Mouse (Mus musculus): Measurements from ENCODE around the gene Pex5l. TPM values are rescaled to one million over a fixed set of nuclear protein-coding genes. Genes with fewer than 3 reads are reported as not detected.

The Pex5l gene
- under 1 TPM; 0.27 to 0.36 TPM for total RNA-seq (2021)

DNA sequence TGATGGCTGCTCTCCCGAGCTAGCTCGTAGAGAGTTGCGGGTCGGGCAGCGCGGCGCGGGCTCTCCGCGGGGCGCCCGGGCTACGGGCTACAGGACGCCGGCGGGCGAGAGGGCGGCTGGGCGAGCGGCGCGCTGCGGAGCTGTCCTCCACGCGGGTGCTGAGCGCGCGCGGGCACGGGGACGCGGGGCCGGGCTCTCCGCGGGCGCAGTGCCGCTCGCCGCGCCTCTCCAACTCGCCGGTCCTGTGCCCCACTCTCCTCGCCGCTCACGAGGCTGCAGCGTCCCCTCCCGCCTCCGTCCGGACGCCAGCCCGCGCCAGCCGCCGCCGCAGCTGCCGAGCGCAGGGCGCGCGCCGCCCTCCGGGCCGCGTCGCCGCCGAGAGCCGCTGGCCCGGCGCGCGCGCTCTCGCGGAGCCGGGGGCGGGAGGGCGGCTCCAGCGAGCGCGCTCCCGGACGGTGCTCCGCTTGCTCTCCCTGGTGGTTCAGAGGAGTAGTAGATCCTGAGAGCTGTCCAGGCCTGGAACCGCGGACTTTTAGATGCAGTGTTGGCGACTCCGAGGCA is at the start of gene Pex5l:
Pex5l (minus strand) TSS at position 347 of the 561 bp plus-strand sequence.
- DNase-seq: peak; percentile 17 to 27
- intact Hi-C loops (cut with DNase I): no loop called here

DNA sequence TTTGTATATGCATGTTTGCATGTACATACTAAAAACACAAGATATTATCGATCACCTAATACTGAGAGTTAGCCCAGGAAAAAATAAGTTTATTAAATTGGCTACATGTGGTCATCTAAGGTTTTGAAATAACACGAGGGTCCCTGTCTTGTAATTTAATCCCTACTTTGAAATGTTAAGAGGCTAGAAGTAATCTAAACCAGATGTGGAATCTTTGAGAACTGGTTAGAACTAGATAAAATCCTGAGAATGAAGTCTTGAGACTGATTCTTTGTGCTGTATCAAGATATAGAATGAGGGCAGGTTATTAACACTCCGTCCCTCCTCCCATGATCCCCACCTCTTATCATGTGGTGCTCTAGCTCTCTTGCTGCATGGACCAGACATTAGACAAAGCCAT is 22.1 kb upstream of the Pex5l start:
- DNase-seq: no peak
- intact Hi-C loops (cut with DNase I): no loop called here

DNA sequence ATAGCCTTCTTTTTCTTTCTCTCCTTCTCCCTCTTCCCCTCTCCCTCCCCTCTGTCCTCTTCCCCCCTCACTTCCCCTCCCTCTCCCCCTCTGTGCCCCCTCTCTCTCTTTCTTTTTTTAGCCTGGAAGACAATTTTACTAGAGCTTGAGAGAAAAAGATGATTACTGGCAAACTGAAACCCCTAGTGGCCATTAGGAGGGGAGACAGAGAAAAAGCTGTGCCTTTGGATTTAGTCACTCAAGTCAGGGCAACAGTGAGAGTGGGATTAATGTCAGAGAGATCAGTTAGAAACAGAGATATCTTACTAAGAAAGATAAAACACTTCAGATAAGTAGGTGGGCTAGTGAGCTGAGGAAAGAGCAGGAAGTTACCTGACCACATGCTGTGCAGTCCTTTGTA is 20.8 kb upstream of the Pex5l start:
- DNase-seq: no peak
- intact Hi-C loops (cut with DNase I): no loop called here

DNA sequence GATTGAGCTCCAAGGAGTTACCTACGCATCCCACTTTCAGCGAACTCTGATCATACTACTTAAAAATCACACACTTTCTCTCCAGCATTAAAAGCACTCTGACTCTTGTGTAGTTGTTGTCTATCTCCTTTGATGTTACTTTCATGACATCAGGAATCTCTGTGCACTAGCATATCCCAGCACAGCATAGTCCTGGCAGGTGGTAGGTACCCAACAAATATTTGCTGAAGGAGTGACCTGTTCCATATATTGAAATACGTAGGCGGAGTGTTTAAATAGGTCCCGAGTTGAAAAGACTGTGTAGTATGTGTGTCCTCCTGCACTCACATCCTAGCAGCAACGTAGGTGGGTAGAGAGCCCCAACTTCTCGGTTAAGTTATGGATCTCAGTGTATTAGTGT is 545 bp upstream of the Pex5l start:
- no peak for DNase-seq
- intact Hi-C loops (cut with DNase I): no loop called here

DNA sequence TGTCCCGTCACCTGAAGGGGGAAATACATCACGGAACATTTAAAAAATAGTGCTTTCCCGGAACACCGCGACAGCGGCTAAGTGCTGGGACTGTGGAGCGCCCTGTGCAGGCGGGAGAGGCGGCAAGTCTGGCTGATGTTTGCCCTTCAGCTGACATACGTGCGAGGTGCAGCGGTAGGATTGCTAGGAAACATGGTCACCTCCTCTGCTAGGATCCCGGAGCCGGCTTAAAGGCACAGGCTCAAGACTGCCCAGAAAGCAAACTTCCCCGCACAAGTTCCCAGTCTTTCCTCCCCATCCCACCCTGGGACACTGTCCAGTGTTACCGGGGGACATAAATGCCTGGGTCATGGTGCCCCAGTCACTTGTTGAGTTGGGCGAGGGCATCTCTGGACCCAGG is 649 bp downstream of the Pex5l start:
- intact Hi-C loops (cut with DNase I): no loop called here
- no peak for DNase-seq

DNA sequence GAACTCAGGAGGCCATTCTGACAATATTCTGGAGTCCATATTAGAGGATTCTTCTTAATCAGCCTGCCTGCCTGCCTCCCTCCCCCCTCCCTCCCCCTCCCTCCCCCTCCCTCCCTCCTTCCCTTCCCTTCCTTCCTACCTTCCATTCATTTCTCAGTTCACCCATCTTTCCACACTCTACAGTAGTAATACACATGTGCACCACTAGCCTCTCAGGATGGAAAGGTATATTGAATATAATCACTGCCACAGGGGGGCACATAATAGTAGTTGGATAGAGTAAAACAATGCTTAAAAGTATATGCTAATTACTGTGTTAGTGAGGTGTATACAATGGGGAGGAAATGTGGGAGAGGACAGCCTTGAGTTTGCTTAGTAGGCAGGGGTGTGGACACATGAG is 13.1 kb downstream of the Pex5l start:
- intact Hi-C loops (cut with DNase I): no loop called here
- DNase-seq: no peak

DNA sequence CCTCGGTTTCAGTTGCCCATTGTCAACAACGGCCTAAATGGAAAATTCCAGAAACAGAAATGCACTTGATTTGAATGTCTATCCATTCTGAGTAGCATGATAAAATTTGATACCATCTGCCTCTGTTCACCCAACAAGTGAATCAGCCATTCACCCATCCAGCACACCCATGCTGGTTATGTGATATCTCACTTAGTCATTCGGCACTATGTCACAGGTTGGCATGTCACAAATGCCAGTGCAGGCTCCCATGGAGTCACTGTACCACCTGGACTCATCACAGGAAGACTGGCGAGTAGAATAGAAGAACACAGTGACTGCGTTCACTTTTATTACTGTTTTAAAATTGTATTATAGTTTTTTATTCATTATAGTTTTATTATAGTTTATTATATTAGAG is 18.3 kb downstream of the Pex5l start:
- intact Hi-C loops (cut with DNase I): no loop called here
- no peak for DNase-seq

DNA sequence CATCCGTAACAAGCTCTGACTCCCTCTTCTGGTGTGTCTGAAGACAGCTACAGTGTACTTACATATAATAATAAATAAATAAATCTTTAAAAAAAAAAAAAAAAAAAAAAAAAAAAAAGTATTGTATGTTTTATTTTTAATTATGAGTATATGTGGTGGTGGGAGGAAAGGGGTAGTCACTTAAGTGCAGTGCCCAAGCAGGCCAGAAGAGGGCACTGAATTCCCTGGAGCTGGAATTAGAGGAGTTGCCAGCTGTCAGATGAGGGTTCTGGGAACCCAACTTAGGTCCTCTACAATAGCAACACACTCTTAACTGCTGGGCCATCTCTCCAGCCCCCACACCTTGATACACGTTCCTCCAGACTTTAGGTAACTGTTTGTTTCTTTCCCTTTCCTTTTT is 37.3 kb downstream of the Pex5l start:
- intact Hi-C loops (cut with DNase I): no loop called here

DNA sequence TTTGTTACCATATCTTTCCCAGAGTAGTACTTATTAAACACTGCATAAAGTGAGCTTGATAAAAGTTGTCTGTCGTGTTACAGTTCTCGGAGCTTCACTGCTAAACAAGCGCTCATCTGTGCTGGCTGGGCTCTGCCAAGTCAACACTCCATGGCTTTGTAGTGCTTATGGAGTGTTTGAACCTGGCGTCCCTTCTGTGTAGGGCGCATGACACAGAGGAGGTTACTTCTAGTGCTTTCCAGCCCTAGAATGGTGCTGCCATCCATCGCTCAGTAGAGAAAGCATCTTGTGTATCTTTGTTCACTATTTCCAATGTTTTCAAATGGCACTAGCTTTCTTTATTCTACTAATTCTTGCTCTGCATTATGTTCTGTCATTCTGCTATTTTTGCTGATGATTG is 39.5 kb downstream of the Pex5l start:
- DNase-seq: no peak
- intact Hi-C loops (cut with DNase I): no loop called here

More for the DNA sequence above, 37.3 kb downstream of the Pex5l start:
- DNase-seq: no peak

DNA sequence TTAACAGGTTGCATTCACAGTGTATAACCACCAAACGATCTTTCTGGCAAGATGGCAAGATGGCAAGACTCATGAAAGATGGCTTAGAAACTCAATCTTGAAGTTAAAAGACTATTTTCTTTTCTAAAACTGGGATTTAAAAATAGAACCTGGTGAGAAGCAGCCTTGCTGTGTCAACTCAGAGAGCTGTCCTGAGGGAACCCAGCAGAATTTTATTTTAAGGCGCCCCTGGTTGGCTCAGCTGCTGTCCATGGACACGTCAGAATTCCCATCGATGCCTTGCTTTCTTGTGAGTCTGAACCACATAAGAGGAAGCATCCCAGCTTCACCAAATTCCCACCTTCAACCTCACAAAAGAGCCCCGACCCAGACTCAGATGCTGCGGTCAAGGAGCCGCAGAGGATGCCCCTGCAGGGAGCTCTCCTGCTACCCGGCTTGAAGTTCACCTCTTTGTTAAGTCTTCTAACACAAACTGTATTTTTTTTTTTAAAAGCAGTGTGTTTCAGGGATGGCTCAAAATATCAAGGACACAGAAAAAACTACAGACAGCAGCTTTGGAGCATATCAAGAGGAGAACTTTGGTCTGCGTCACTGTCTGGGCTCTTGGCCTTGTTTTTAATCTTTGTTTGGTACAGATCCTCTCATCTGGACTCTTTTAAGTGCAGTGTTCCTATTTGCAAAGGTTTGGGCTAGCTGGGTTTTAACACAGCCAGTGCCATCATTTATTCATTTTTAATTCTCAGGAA is 44.3 kb downstream of the Pex5l start:
- no peak for DNase-seq
- intact Hi-C loops (cut with DNase I): no loop called here

DNA sequence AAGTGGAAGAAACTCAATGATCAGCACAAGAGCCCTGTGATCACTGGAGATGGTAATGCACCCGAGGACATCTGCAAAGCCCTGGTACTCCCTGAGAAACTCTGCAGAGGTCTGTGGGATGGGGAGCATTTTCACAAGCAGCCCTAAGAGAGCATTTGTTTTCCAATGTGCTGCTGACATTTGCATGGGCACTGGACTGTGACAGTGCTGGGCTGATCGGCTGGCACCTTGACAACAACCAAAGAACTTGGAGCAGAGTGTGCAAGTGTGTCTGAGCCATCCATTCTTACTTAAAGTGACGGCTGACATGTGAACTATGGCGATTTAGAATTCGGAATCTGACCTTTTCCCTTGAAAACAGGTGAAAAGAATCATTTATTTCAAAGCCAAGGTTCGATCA is 49.4 kb downstream of the Pex5l start:
- DNase-seq: no peak
- intact Hi-C loops (cut with DNase I): no loop called here

DNA sequence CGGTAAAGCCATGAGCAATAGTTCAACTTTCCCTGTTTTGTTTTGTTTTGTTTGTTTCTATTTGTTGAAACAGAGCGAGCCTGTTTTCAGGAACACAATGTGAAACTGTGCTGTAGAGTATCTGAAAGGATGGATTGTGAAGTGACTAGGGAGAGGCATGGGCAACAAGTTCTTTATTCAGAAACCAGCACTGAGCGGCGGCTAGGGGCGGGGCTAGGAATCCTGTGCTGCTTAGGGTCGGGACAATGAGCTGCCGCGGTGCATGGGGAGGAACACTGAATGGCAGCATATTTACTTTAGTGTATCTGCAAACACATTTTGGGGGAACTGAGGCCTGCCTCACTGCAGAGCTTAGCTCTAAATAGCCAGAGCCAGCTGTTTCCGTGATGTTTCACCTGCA is 53.0 kb downstream of the Pex5l start:
- no peak for DNase-seq
- intact Hi-C loops (cut with DNase I): no loop called here

DNA sequence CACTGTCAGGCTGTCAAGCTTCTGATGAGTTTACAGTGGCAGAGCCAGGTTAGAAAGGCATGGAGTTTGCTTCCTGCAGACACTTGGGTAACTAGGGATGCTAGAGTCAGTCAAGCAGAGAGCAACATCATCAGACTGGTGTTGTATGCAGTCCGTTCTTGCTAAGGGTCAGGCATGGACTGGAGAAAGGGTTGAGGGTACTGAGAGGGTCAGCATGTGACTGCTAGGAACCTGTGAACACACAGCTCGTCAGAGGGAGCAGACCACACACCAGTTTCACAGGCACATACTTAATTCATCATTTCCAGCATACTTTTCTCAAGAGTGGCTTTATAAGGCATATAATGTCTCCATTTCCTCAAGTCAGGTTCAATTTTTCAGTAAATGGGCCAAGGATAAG is 53.6 kb downstream of the Pex5l start:
- intact Hi-C loops (cut with DNase I): no loop called here
- no peak for DNase-seq

DNA sequence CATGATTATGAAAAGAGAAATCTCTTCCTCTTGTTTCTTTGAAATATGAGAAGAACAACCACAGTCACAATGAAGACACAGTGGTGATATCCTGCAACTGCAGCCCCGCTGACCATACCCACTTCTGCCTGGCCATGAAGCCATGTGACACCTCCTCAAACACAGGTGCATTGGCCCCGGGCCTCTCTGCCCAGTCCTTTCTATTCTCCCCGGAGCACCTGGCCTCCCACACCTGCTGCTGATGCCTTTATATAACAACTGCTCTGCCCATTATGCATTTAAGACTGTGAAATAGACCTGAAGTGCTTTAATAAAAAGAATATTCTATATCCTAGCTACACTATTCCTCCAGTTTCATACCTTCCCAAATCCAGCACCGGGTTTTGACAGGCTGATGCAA is 54.8 kb downstream of the Pex5l start:
- no peak for DNase-seq
- intact Hi-C loops (cut with DNase I): no loop called here

DNA sequence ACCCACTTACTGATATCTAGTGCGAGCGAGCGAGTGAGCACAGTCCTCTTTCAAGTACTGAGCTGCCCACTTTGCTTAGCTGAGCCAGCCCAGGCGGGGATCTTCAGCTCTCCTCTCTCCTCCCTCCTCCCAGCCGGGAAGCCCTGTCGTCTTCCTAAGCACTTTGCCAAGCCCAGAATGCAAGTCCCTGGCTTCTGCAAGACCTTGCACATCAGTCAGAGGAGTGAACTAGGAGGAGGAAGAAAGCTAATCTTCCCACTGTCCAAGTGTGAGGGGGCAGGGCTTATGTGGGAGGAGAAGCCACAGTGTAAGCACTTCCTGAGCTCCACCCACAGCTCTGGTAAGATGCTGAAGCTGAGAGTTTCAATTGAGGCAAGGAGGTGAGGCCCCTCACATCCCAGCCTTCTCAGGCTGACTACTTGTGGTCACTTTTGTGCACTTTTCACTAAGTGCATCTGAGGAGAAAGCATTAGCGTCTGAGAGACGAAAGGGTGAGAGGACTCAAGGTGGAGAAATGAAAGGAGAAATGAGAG is 60.2 kb downstream of the Pex5l start:
- DNase-seq: no peak
- intact Hi-C loops (cut with DNase I): no loop called here

DNA sequence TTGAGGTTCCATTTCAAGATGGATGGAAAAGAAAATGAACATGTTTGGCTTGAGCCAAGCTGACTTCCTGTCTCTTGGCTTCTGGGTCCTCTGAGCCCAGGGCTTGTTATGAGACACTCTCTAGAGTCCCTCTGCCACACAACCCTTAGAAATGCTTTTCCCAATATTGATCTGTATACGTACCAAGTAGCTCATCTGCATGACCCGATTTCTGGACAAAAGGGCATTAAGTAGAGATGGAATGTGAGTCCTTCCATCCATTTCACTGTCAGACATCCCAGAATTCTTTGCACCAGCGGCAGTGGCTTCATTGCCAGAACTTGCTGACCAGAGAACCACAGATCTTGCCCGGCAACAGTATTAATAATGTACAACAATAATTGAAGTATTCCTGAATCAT is 61.3 kb downstream of the Pex5l start:
- no peak for DNase-seq

DNA sequence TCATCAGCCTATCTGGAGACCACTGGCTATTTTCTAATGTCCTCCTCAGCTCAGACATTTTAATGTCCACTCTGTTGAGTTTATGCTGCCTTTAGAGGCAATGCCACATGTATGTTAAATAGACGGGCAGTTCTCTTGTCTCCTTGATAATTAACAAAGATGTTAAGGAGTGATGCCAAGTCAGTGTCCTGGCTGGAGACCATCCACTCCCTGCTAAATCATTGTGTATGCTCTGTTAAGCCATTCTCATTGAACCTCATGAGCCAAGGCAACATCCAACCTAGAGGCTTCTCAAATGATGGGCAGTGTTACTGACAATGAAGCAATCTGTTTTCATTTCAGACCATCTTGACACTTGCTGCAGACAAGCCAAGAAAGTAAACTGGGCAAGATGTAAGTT is 63.4 kb downstream of the Pex5l start:
- intact Hi-C loops (cut with DNase I): no loop called here

More for the DNA sequence above, 61.3 kb downstream of the Pex5l start:
- intact Hi-C loops (cut with DNase I): no loop called here

DNA sequence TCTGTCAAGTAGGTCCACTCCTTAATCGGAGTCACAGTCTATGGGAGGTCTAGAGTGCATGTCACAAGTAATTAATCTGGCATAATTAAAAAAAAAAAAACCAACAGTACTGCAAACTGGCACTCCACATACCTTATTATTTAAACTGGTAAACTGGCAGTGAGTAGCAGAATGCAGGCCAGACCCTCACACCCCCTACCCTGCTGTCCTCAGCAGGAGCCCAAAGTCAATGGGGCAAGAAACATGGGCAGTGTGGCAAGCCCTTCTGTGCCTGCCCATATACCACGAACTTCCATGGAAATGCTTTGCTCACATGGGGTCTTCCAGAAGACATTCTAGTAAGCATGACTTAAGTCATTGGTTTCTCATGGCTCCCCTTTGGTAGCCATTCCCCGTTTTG is 63.9 kb downstream of the Pex5l start:
- no peak for DNase-seq
- intact Hi-C loops (cut with DNase I): no loop called here

More for the DNA sequence above, 63.4 kb downstream of the Pex5l start:
- no peak for DNase-seq

DNA sequence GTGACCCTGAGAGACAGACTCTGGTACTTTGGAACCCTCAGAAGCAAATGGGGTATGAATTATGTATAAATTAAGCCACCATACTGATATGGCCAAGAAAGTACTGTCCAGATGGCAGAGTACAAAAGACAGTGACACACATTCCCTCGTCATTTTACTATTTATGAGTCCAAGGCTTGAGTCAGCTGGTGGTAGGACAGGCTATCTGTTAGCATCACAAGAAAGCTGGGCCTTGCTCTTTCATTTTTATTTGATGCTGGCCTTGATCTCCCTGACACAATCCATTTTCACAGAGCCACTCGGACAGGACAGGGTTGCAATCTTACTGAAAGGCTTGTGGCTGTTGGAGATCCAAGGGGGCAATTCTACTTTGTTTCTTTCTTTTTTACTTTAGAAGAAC is 67.4 kb downstream of the Pex5l start:
- intact Hi-C loops (cut with DNase I): no loop called here
- no peak for DNase-seq

DNA sequence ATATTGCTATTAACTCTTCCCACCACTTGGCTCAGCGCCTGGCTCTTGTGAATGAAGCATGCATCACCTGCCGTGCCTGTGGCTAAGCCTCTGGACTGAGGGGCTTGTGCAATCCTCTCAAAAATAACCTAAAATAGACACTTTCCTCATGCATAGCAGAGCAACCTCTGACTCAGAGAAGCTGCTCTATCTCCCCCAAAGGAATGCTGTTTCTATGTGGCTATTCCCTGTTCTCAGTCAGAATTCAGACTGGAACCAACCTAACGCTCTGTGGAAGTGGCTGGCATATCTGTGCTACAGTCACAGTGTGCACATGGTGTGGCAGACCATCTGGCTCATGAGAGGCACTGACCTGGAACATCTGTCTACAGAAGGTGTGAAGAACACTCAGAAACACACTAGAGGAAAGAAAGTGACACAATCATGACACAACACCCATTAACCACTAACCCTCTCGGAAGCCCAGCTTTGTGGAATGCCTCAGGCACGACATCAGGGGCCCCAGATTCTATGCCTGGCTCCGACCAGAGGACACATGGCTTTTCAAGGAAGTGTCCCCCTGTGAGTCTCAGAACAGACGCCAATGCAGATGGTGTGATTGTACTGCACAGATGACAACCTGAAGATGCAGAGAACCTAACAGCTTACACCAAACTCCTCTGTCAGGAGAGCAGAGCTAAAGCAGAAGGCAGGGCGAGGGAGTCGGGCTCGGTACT is 68.6 kb downstream of the Pex5l start:
- intact Hi-C loops (cut with DNase I): no loop called here
- DNase-seq: no peak

DNA sequence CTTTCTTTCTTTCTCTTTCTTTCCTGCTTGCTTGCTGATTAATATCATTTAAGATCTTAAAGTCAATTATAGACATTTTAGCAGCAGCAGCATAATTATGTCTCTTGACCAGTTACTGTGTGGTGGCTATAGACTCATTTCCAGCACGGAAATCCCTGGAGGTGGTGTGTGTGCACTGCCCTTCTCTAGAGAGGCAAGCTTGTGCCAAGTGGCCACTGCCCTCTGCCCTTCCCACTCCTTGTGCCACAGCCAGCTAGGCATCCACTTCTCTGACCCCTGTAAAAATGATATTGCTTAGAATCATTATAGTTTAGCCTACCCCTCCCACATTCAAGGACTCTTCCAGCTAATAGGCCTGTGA is 69.2 kb downstream of the Pex5l start:
- intact Hi-C loops (cut with DNase I): no loop called here
- DNase-seq: no peak

DNA sequence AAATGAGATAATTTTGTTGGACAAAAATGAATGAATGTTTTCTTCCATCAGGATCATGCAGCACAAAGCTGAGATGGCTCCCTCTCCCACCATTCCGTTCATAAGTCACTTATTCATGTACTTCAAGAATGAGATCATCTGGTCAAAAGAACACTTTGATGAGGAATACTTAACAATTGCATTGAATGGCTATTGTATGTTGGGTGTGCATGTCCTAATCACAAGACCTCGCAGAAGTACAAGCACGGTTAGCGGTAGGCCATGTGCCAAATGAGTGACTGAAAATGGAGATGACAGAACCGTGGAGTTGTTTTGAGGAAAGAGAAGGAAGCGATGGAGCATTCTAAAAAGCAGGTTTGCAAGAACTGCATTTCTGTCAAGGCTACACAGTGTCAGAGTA is 72.3 kb downstream of the Pex5l start:
- intact Hi-C loops (cut with DNase I): no loop called here

More for the DNA sequence above, 72.3 kb downstream of the Pex5l start:
- DNase-seq: no peak
